Mouse (Mus musculus) myocyte (in vitro differentiated cells): ENCODE data around the gene Sema4d. TPM values are rescaled to one million over a fixed set of nuclear protein-coding genes. Genes with fewer than 3 reads are reported as not detected.

Source experiments
- H3K27me3 ChIP-seq: one replicate; pipeline ENCODE4 v1.6.1; 2011; ENCODE audit not compliant: control insufficient read depth, insufficient read depth, insufficient read length
- H3K36me3 ChIP-seq: one replicate; pipeline ENCODE4 v1.6.1; 2011; ENCODE audit not compliant: control insufficient read depth, insufficient read depth
- H3K4me2 ChIP-seq: one replicate; pipeline ENCODE4 v1.6.1; 2011; ENCODE audit warnings: low read depth, control low read depth
- H3K4me3 ChIP-seq: one replicate; pipeline ENCODE4 v1.5.1; 2011; ENCODE audit warnings: mild to moderate bottlenecking, control low read depth, moderate library complexity
- H3K79me2 ChIP-seq: one replicate; pipeline ENCODE4 v1.6.1; 2011; ENCODE audit not compliant: control insufficient read depth, insufficient read depth
- H3ac ChIP-seq: one replicate; pipeline ENCODE4 v1.6.1; 2011; ENCODE audit not compliant: control insufficient read depth, insufficient read length
- CEBPB ChIP-seq: IDR thresholded peaks from 2 replicates; pipeline ENCODE4 v1.6.1; 2011; ENCODE audit warnings: mild to moderate bottlenecking, moderate library complexity; ENCODE audit not compliant: poor library complexity, insufficient read depth, severe bottlenecking
- E2F4 ChIP-seq: IDR thresholded peaks from one replicate; pipeline ENCODE4 v1.6.1; 2011; ENCODE audit warnings: mild to moderate bottlenecking, control low read depth, moderate library complexity; ENCODE audit not compliant: insufficient read depth
- MAX ChIP-seq: IDR thresholded peaks from one replicate; pipeline ENCODE4 v1.6.1; 2011; ENCODE audit warnings: low read depth, mild to moderate bottlenecking, control low read depth
- MYOD1 ChIP-seq, 3 experiments: IDR thresholded peaks; one replicate each; pipeline ENCODE4 v1.6.1; 2011; ENCODE audit warnings: control low read depth in 2 of 3, low read depth in 2 of 3, mild to moderate bottlenecking in 2 of 3, moderate library complexity in 1 of 3; ENCODE audit not compliant: insufficient read length in 2 of 3, control insufficient read depth in 1 of 3
- MYOG ChIP-seq, 3 experiments: IDR thresholded peaks; one replicate each; pipeline ENCODE4 v1.6.1; 2011; ENCODE audit warnings: control low read depth in 2 of 3, low read depth in 2 of 3, mild to moderate bottlenecking in 2 of 3; ENCODE audit not compliant: insufficient read length in 2 of 3, control insufficient read depth in 1 of 3, insufficient read depth in 1 of 3
- POLR2A ChIP-seq: IDR thresholded peaks from one replicate; pipeline ENCODE4 v1.6.1; 2011; ENCODE audit warnings: low read depth, mild to moderate bottlenecking, control low read depth, moderate library complexity; ENCODE audit not compliant: insufficient read length
- POLR2AphosphoS2 ChIP-seq: IDR thresholded peaks from one replicate; pipeline ENCODE4 v1.6.1; 2011; ENCODE audit warnings: low read depth, control low read depth; ENCODE audit not compliant: insufficient read length
- REST ChIP-seq: IDR thresholded peaks from one replicate; pipeline ENCODE4 v1.6.1; 2011; ENCODE audit warnings: mild to moderate bottlenecking, control low read depth, moderate library complexity; ENCODE audit not compliant: insufficient read depth, insufficient read length
- SRF ChIP-seq: IDR thresholded peaks from one replicate; pipeline ENCODE4 v1.6.1; 2011; ENCODE audit warnings: low read depth; ENCODE audit not compliant: control insufficient read depth, insufficient read length
- TCF12 ChIP-seq: IDR thresholded peaks from one replicate; pipeline ENCODE4 v1.6.1; 2011; ENCODE audit warnings: mild to moderate bottlenecking, control low read depth; ENCODE audit not compliant: poor library complexity, insufficient read depth, severe bottlenecking
- TCF3 ChIP-seq: IDR thresholded peaks from one replicate; pipeline ENCODE4 v1.6.1; 2011; ENCODE audit warnings: low read depth, control low read depth; ENCODE audit not compliant: insufficient read length
- USF1 ChIP-seq: IDR thresholded peaks from one replicate; pipeline ENCODE4 v1.6.1; 2011; ENCODE audit warnings: low read depth, mild to moderate bottlenecking, control low read depth, moderate library complexity
- polyA plus RNA-seq: library from polyadenylated mRNA; unstranded; fragments of >200 nt; fragmentation: generic; extraction: Trizol; gene quantifications from one replicate; pipeline ENCODE4 v1.2.1, GENCODE M21; 2012; ENCODE audit warnings: missing spikeins

The Sema4d gene
- polyA plus RNA-seq, 1 experiment = 15.3 TPM

DNA sequence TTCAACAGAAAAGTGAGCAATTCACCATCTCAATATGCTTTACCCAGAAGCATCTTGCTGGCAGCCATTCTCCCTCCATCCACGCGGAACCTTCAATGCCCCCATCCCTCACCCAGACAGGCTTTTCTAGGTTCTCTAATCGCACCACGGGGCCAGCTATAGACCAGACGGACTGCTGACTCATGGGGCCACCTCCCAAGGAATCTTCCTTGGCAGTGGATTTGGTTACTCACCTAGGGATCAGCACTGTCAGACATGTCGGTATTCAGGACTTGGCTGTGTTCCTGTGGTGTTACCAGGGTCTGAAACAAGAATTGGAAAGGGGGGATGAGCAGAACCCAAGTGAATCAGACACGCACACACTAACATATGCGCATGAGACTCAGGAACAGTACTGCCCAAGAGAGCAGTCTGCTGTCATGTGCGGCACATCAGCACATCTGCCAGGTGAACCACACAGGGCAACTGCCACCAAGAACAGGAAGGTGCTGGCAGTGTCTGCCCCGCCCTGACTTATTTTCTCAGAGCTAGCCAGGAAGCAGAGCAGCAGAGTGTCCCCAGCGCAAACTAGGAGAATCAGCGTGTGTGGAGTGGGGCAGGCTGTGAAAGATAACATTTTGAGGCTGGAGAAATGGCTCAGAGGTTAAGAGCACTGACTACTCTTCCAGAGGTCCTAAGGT is 30.4 kb downstream of the Sema4d start:
- no peak overlapping the region for H3K4me3 ChIP-seq
- TF ChIP-seq TCF12 (no peak), SRF (no peak), CEBPB (no peak), MYOG (IDR thresholded peaks at IDR 0.05; ENCODE audit: control insufficient read depth in 1 of 3, insufficient read depth in 1 of 3, insufficient read length in 2 of 3, low read depth in 2 of 3) (no peak), MAX (no peak), POLR2AphosphoS2 (no peak), POLR2A (no peak), TCF3 (no peak), MYOD1 (IDR thresholded peaks at IDR 0.05; ENCODE audit: control insufficient read depth in 1 of 3, insufficient read length in 2 of 3, low read depth in 2 of 3) (no peak), REST (no peak), USF1 (no peak), E2F4 (no peak)
- H3K27me3 ChIP-seq = no peaks in the 10 kb centered on the region
- H3K79me2 ChIP-seq = no peaks in the 10 kb centered on the region
- no peaks in the 10 kb centered on the region for H3K36me3 ChIP-seq
- H3ac ChIP-seq = no peak overlapping the region
- no peak overlapping the region for H3K4me2 ChIP-seq

DNA sequence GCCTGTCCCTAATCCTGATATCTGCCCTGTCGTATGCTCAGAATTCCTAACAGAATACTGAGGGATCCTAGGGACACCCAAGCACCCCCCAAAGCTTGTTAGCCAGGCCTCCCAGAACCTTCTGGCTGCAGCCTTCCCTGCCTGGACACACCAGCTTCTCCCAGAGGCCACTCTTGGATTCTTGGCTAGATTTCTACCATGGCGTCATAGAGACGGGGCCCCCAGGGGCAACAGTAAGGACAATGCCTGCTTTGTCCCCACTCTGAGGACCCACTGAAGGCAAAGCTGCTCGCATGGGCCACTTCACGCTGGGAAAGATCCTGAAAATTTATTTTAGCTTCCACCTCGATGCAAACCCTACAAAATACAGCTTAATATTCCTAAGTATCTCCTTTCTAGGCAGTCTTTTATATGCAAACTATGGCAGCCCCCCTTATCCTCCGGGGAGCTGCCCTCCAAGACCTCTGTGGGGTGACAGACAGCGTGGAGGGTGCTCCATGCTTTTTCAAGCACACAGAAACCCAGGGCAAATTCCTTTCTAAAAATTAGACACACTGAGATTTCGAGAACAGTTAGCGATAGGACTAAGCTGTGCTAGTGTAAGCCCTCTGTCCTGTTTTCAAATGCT is 32.2 kb downstream of the Sema4d start:
- no peak for TF ChIP-seq CEBPB
- no peak for TF ChIP-seq POLR2A
- TF ChIP-seq SRF = no peak
- no peak for TF ChIP-seq REST
- no peak for TF ChIP-seq E2F4
- TF ChIP-seq USF1 = no peak
- no peak for TF ChIP-seq MYOD1 (IDR thresholded peaks at IDR 0.05; ENCODE audit: control insufficient read depth in 1 of 3, insufficient read length in 2 of 3, low read depth in 2 of 3)
- TF ChIP-seq POLR2AphosphoS2 = no peak
- no peak for TF ChIP-seq TCF12
- TF ChIP-seq MYOG (IDR thresholded peaks at IDR 0.05; ENCODE audit: control insufficient read depth in 1 of 3, insufficient read depth in 1 of 3, insufficient read length in 2 of 3, low read depth in 2 of 3) = no peak
- no peak for TF ChIP-seq TCF3
- Histone ChIP-seq H3K4me3 (no peak overlapping the region), H3ac (no peak overlapping the region), H3K36me3 (no peaks in the 10 kb centered on the region), H3K4me2 (no peak overlapping the region), H3K79me2 (no peaks in the 10 kb centered on the region), H3K27me3 (no peaks in the 10 kb centered on the region)

DNA sequence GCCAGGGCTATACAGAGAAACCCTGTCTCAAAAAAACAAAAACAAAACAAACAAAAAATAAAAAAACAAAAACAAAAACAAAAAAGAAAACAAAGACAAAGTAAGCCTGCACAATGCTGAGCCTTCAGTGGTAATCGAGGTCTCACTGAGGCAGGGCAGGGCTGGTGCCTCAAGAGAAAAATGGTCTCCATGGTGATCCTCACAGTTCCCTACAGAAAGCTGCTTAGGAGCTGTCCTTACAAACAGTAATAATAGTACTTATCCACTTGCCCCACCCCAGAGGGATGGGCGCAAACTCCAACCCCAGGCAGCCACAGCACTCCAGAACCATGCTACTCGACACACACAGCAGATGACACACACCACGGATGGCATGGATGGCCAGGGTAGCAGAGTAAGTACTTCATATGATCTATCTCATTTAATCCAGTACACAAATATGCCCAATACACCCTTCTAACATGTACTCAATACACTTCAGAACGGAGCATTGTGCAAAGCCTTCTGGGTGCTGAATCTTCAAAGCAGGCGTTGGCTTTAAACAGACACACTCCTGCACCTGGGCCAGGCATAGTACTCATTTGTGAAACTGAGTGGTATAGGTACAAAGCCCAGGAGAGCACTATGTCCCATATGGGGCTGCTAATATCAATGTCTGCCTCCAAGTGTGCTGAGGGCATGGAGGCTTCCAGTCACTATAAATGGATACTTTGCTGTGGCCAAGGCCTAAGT is 34.1 kb downstream of the Sema4d start:
- no peak overlapping the region for H3K4me2 ChIP-seq

DNA sequence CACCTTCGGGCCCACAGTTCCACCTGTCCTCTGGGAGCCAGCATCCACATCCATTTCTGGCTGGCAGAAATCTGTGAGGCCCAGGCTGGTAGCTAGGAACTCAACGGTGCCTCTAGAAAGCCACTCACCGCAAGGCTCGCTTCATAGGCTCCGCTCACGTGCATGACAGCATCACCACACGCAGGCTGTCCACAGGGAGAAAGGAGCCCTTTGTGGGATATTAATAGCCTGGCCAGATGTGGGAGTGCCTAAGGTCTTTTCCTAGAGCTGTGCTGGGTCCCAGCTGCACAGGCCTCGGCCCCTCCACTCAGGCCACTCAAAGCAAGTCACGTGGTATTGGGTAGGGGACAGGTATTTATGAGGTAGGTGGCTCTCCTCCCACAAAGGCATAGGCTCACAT is 35.1 kb downstream of the Sema4d start:
- H3K4me3 ChIP-seq = no peak overlapping the region
- H3K36me3 ChIP-seq = no peaks in the 10 kb centered on the region
- TF ChIP-seq CEBPB = no peak
- no peak for TF ChIP-seq MAX
- TF ChIP-seq MYOD1 (IDR thresholded peaks at IDR 0.05; ENCODE audit: control insufficient read depth in 1 of 3, insufficient read length in 2 of 3, low read depth in 2 of 3) = no peak
- TF ChIP-seq USF1 = no peak
- no peak for TF ChIP-seq TCF12
- TF ChIP-seq TCF3 = no peak
- no peak for TF ChIP-seq MYOG (IDR thresholded peaks at IDR 0.05; ENCODE audit: control insufficient read depth in 1 of 3, insufficient read depth in 1 of 3, insufficient read length in 2 of 3, low read depth in 2 of 3)
- TF ChIP-seq POLR2AphosphoS2 = no peak
- no peak for TF ChIP-seq POLR2A
- no peak for TF ChIP-seq E2F4
- no peak for TF ChIP-seq REST
- no peak for TF ChIP-seq SRF

More for the DNA sequence above, 34.1 kb downstream of the Sema4d start:
- Histone ChIP-seq H3K79me2 (no peaks in the 10 kb centered on the region), H3K27me3 (no peaks in the 10 kb centered on the region), H3K36me3 (no peaks in the 10 kb centered on the region), H3K4me3 (no peak overlapping the region), H3ac (no peak overlapping the region)
- TF ChIP-seq TCF12 = no peak
- TF ChIP-seq CEBPB = no peak
- no peak for TF ChIP-seq E2F4
- TF ChIP-seq REST = no peak
- TF ChIP-seq SRF = no peak
- TF ChIP-seq MYOG (IDR thresholded peaks at IDR 0.05; ENCODE audit: control insufficient read depth in 1 of 3, insufficient read depth in 1 of 3, insufficient read length in 2 of 3, low read depth in 2 of 3) = no peak
- TF ChIP-seq POLR2A = no peak
- TF ChIP-seq POLR2AphosphoS2 = no peak
- no peak for TF ChIP-seq TCF3
- no peak for TF ChIP-seq MAX
- TF ChIP-seq USF1 = no peak
- TF ChIP-seq MYOD1 (IDR thresholded peaks at IDR 0.05; ENCODE audit: control insufficient read depth in 1 of 3, insufficient read length in 2 of 3, low read depth in 2 of 3) = no peak

More for the DNA sequence above, 35.1 kb downstream of the Sema4d start:
- no peak overlapping the region for H3ac ChIP-seq
- no peak overlapping the region for H3K4me2 ChIP-seq
- no peaks in the 10 kb centered on the region for H3K27me3 ChIP-seq
- H3K79me2 ChIP-seq = no peaks in the 10 kb centered on the region
